Mouse (Mus musculus) neural tube, embryonic 13.5 days (tissue): ENCODE results near the gene D10Jhu81e. TPM values are rescaled to one million over a fixed set of nuclear protein-coding genes. Genes with fewer than 3 reads are reported as not detected.
"Not testable (repeated sequence)": the region's sequence is repeated elsewhere in the genome, so short reads cannot be mapped to it uniquely, and the experiment has no call there.

Experiments used
- ATAC-seq: fragments of 200-750 bp; cut with Nextera tagmentation; 2 replicates; pipeline ENCODE4 v1.8.0; 2017; ENCODE audit warnings: low read depth, mild to moderate bottlenecking, moderate TSS enrichment, moderate library complexity
- H3K27ac ChIP-seq: fragments of 300-500 bp; sonication (generic); replicated peaks from 2 replicates; pipeline ENCODE4 v1.5.1; 2015; ENCODE audit warnings: moderate library complexity, mild to moderate bottlenecking, inconsistent platforms
- H3K27me3 ChIP-seq: fragments of 300-500 bp; sonication (generic); 2 replicates; pipeline ENCODE4 v1.6.1; 2015; ENCODE audit warnings: mild to moderate bottlenecking, inconsistent platforms
- H3K36me3 ChIP-seq: fragments of 300-500 bp; sonication (generic); 2 replicates; pipeline ENCODE4 v1.6.1; 2015; ENCODE audit warnings: mild to moderate bottlenecking, inconsistent platforms
- H3K4me1 ChIP-seq: fragments of 300-500 bp; sonication (generic); replicated peaks from 2 replicates; pipeline ENCODE4 v1.6.1; 2015; ENCODE audit warnings: inconsistent platforms
- H3K4me2 ChIP-seq: fragments of 300-500 bp; sonication (generic); 2 replicates; pipeline ENCODE4 v1.6.1; 2015; ENCODE audit warnings: inconsistent platforms, mild to moderate bottlenecking, moderate library complexity
- H3K4me3 ChIP-seq: fragments of 300-500 bp; sonication (generic); 2 replicates; pipeline ENCODE4 v1.5.1; 2015; ENCODE audit warnings: mild to moderate bottlenecking, inconsistent platforms
- H3K9ac ChIP-seq: fragments of 300-500 bp; sonication (generic); 2 replicates; pipeline ENCODE4 v1.6.1; 2015; ENCODE audit warnings: moderate library complexity, mild to moderate bottlenecking, inconsistent platforms
- H3K9me3 ChIP-seq: fragments of 300-500 bp; sonication (generic); 2 replicates; pipeline ENCODE4 v1.6.1; 2016; ENCODE audit warnings: inconsistent platforms
- WGBS: fragments of 180-500 bp; shearing (Covaris S2); methylation state at CpG from one replicate; pipeline ENCODE4 v1.1.7; 2015; 5-methylcytosine and 5-hydroxymethylcytosine counted together
- polyA plus RNA-seq: library from polyadenylated mRNA; unstranded; fragments of >200 nt; fragmentation: Nextera tagmentation; extraction: Ambion mirVana; gene quantifications from 2 replicates; pipeline ENCODE4 v1.2.1, GENCODE M21; 2015

D10Jhu81e gene
- polyA plus RNA-seq, 1 experiment from 2014 or later = 20.8 TPM

DNA sequence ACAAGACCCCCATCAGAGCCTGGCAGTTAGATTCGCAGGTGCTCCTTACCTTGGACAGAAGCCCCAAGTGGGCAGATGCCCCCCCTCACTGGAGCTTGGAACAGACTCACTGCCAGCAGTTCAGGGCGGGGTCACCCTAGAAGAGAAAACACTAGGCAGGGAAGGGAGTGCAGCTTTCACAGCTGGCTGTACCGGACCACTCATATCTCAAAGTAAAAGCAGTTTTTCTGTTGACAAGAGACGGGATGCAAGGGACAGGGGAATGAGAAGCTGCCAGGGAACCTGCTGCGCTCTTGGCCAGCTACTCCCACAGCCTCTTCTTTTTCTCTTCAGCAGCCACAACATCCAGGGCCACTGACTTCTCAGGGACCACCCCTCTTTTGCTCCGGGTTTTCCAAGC, 45.4 kb downstream of the D10Jhu81e start:
- H3K4me2 ChIP-seq, H3K4me3 ChIP-seq, ATAC-seq, H3K36me3 ChIP-seq, H3K9ac ChIP-seq, H3K27me3 ChIP-seq, H3K4me1 ChIP-seq, H3K9me3 ChIP-seq, H3K27ac ChIP-seq: not testable (repeated sequence)
- 74% methylated on average over 6 of the region's 6 CpGs for WGBS

- WGBS = 91% methylated on average over 4 of the region's 4 CpGs
- Histone ChIP-seq H3K4me1 (no peaks in the 10 kb centered on the region), H3K9ac (no peak overlapping the region), H3K27ac (no peak overlapping the region), H3K9me3 (no peaks in the 10 kb centered on the region), H3K36me3 (no peaks in the 10 kb centered on the region), H3K27me3 (no peaks in the 10 kb centered on the region), H3K4me3 (no peak overlapping the region), H3K4me2 (no peak overlapping the region)
- no peak for ATAC-seq
These were observed 50.2 kb downstream of the D10Jhu81e start for GRCm38 (mm10) chr10:78119422-78119821.

- Histone ChIP-seq H3K9ac (no peak overlapping the region), H3K4me3 (no peak overlapping the region), H3K27me3 (no peaks in the 10 kb centered on the region), H3K36me3 (no peaks in the 10 kb centered on the region), H3K9me3 (no peaks in the 10 kb centered on the region), H3K4me2 (no peak overlapping the region), H3K27ac (no peak overlapping the region), H3K4me1 (no peaks in the 10 kb centered on the region)
- no peak for ATAC-seq
- 93% methylated on average over 2 of the region's 2 CpGs for WGBS
These were observed 54.4 kb downstream of the D10Jhu81e start for GRCm38 (mm10) chr10:78115153-78115552.

- H3K4me3 ChIP-seq = no peak overlapping the region
- no peak overlapping the region for H3K27ac ChIP-seq
- ATAC-seq = no peak
- H3K9me3 ChIP-seq = no peaks in the 10 kb centered on the region
- H3K27me3 ChIP-seq = no peaks in the 10 kb centered on the region
- no peak overlapping the region for H3K4me2 ChIP-seq
- 70% methylated on average over 4 of the region's 4 CpGs for WGBS
- no peaks in the 10 kb centered on the region for H3K4me1 ChIP-seq
- H3K36me3 ChIP-seq = no peaks in the 10 kb centered on the region
- H3K9ac ChIP-seq = no peak overlapping the region
These were observed 55.0 kb downstream of the D10Jhu81e start for GRCm38 (mm10) chr10:78114521-78115092.

Other genes starting within 250 kb of the D10Jhu81e start
- gene Trpm2, start 199.2 kb downstream of the D10Jhu81e start, polyA plus RNA-seq = 4.1 and 4.9 TPM in 2 replicates
- 36.8 and 37.4 TPM in 2 replicates for gene 1810043G02Rik, start 191.3 kb downstream of the D10Jhu81e start, polyA plus RNA-seq
- gene Pfkl, start 159.7 kb downstream of the D10Jhu81e start, polyA plus RNA-seq = 90.8 and 99.0 TPM in 2 replicates
- not detected in 2 replicates for gene Dnmt3l, start 127.8 kb downstream of the D10Jhu81e start, polyA plus RNA-seq
- gene Aire, start 126.2 kb downstream of the D10Jhu81e start, polyA plus RNA-seq = 0.10 and 0.18 TPM in 2 replicates
- gene Icosl, start 100.5 kb downstream of the D10Jhu81e start, polyA plus RNA-seq = 0.75 and 0.77 TPM in 2 replicates
- gene Pwp2, start 15.4 kb upstream of the D10Jhu81e start, polyA plus RNA-seq = 15.2 and 15.8 TPM in 2 replicates
- 21.1 and 26.0 TPM in 2 replicates for gene Trappc10, start 74.9 kb upstream of the D10Jhu81e start, polyA plus RNA-seq
- 59.3 and 64.0 TPM in 2 replicates for gene Agpat3, start 182.7 kb upstream of the D10Jhu81e start, polyA plus RNA-seq
- gene Rrp1, start 243.3 kb upstream of the D10Jhu81e start, polyA plus RNA-seq = 365 and 462 TPM in 2 replicates